Mouse (Mus musculus) liver, embryonic 13.5 days (tissue): ENCODE results near the gene Igsf11. TPM values are rescaled to one million over a fixed set of nuclear protein-coding genes. Genes with fewer than 3 reads are reported as not detected.

Experiments used
- ATAC-seq: fragments of 200-750 bp; cut with Nextera tagmentation; 2 replicates; pipeline ENCODE4 v1.8.0; 2017; ENCODE audit warnings: low read depth, mild to moderate bottlenecking, moderate number of reproducible peaks, moderate library complexity
- DNase-seq: peaks from one replicate; pipeline ENCODE4 v3.0.0; 2022
- H3K27ac ChIP-seq: fragments of 300-500 bp; sonication (generic); 2 replicates; pipeline ENCODE4 v1.5.1; 2015; ENCODE audit warnings: moderate library complexity, mild to moderate bottlenecking, inconsistent platforms
- H3K27me3 ChIP-seq: fragments of 300-500 bp; sonication (generic); 2 replicates; pipeline ENCODE4 v1.6.1; 2015; ENCODE audit warnings: mild to moderate bottlenecking, inconsistent platforms
- H3K36me3 ChIP-seq: fragments of 300-500 bp; sonication (generic); 2 replicates; pipeline ENCODE4 v1.6.1; 2015; ENCODE audit warnings: mild to moderate bottlenecking, inconsistent platforms
- H3K4me1 ChIP-seq: fragments of 300-500 bp; sonication (generic); replicated peaks from 2 replicates; pipeline ENCODE4 v1.6.1; 2015; ENCODE audit warnings: inconsistent platforms
- H3K4me2 ChIP-seq: fragments of 300-500 bp; sonication (generic); 2 replicates; pipeline ENCODE4 v1.6.1; 2015; ENCODE audit warnings: inconsistent platforms, mild to moderate bottlenecking, moderate library complexity
- H3K4me3 ChIP-seq: fragments of 300-500 bp; sonication (generic); replicated peaks from 2 replicates; pipeline ENCODE4 v1.5.1; 2015; ENCODE audit warnings: mild to moderate bottlenecking, inconsistent platforms
- H3K9ac ChIP-seq: fragments of 300-500 bp; sonication (generic); 2 replicates; pipeline ENCODE4 v1.6.1; 2015; ENCODE audit warnings: mild to moderate bottlenecking, inconsistent platforms
- H3K9me3 ChIP-seq: fragments of 300-500 bp; sonication (generic); replicated peaks from 2 replicates; pipeline ENCODE4 v1.6.1; 2016; ENCODE audit warnings: inconsistent platforms
- WGBS: fragments of 180-500 bp; shearing (Covaris S2); methylation state at CpG from one replicate; pipeline ENCODE4 v1.1.7; 2015; ENCODE audit not compliant: insufficient replicate concordance; 5-methylcytosine and 5-hydroxymethylcytosine counted together
- polyA plus RNA-seq: library from polyadenylated mRNA; unstranded; fragments of >200 nt; fragmentation: Nextera tagmentation; extraction: Ambion mirVana; gene quantifications from 2 replicates; pipeline ENCODE4 v1.2.1, GENCODE M21; 2015

Igsf11 gene
- polyA plus RNA-seq, 1 experiment from 2014 or later: 0.13 TPM

- H3K4me2 ChIP-seq: no peak overlapping the region
These were observed 161.3 kb downstream of the Igsf11 start for GRCm38 (mm10) chr16:39053779-39054178.

GRCm38 (mm10) chr16:39056061-39056460 lies 163.6 kb downstream of the Igsf11 start:
- 13% methylated on average over 6 of the region's 6 CpGs for WGBS
- no peaks in the 10 kb centered on the region for H3K4me1 ChIP-seq
- DNase-seq: no peak
- no peak overlapping the region for H3K4me2 ChIP-seq
- H3K36me3 ChIP-seq: no peaks in the 10 kb centered on the region
- H3K9me3 ChIP-seq: no peaks in the 10 kb centered on the region
- H3K27ac ChIP-seq: no peak overlapping the region
- no peak for ATAC-seq
- H3K9ac ChIP-seq: no peak overlapping the region
- H3K27me3 ChIP-seq: no peaks in the 10 kb centered on the region
- H3K4me3 ChIP-seq: no peak overlapping the region

More at GRCm38 (mm10) chr16:39053779-39054178, 161.3 kb downstream of the Igsf11 start:
- Histone ChIP-seq H3K4me1 (no peaks in the 10 kb centered on the region), H3K9me3 (no peaks in the 10 kb centered on the region), H3K27ac (no peak overlapping the region), H3K9ac (no peak overlapping the region), H3K27me3 (no peaks in the 10 kb centered on the region), H3K4me3 (no peak overlapping the region), H3K36me3 (no peaks in the 10 kb centered on the region)
- ATAC-seq (no peak), DNase-seq (no peak)
- 31% methylated on average over 2 of the region's 2 CpGs for WGBS

GRCm38 (mm10) chr16:39056961-39057360 lies 164.5 kb downstream of the Igsf11 start:
- Histone ChIP-seq H3K4me3 (no peak overlapping the region), H3K9ac (no peak overlapping the region), H3K4me1 (no peaks in the 10 kb centered on the region), H3K4me2 (no peak overlapping the region), H3K27ac (no peak overlapping the region), H3K27me3 (no peaks in the 10 kb centered on the region), H3K9me3 (no peaks in the 10 kb centered on the region), H3K36me3 (no peaks in the 10 kb centered on the region)
- 39% methylated on average over 12 of the region's 12 CpGs for WGBS
- ATAC-seq: no peak
- no peak for DNase-seq

GRCm38 (mm10) chr16:39058869-39059268 lies 166.4 kb downstream of the Igsf11 start:
- no peak for ATAC-seq
- Histone ChIP-seq H3K27me3 (no peaks in the 10 kb centered on the region), H3K36me3 (no peaks in the 10 kb centered on the region), H3K4me2 (no peak overlapping the region), H3K27ac (no peak overlapping the region), H3K9ac (no peak overlapping the region), H3K4me3 (no peak overlapping the region), H3K4me1 (no peaks in the 10 kb centered on the region), H3K9me3 (no peaks in the 10 kb centered on the region)
- WGBS: 73% methylated on average over 2 of the region's 2 CpGs
- no peak for DNase-seq

- H3K27me3 ChIP-seq: no peaks in the 10 kb centered on the region
- no peak for ATAC-seq
- no peak overlapping the region for H3K9ac ChIP-seq
- H3K4me2 ChIP-seq: no peak overlapping the region
- H3K4me1 ChIP-seq: no peaks in the 10 kb centered on the region
- no peak for DNase-seq
- WGBS: 23% methylated on average over 5 of the region's 5 CpGs
- no peaks in the 10 kb centered on the region for H3K9me3 ChIP-seq
- no peak overlapping the region for H3K27ac ChIP-seq
- no peak overlapping the region for H3K4me3 ChIP-seq
- H3K36me3 ChIP-seq: no peaks in the 10 kb centered on the region
These were observed 170.1 kb downstream of the Igsf11 start for GRCm38 (mm10) chr16:39062596-39062995.

- no peaks in the 10 kb centered on the region for H3K27me3 ChIP-seq
- H3K27ac ChIP-seq: no peak overlapping the region
- DNase-seq (no peak), ATAC-seq (no peak)
- no peak overlapping the region for H3K9ac ChIP-seq
- H3K4me3 ChIP-seq: no peak overlapping the region
- no peak overlapping the region for H3K4me2 ChIP-seq
- no peaks in the 10 kb centered on the region for H3K36me3 ChIP-seq
- WGBS: 45% methylated on average over 5 of the region's 5 CpGs
- no peaks in the 10 kb centered on the region for H3K9me3 ChIP-seq
- no peaks in the 10 kb centered on the region for H3K4me1 ChIP-seq
These were observed 173.1 kb downstream of the Igsf11 start for GRCm38 (mm10) chr16:39065576-39065975.

GRCm38 (mm10) chr16:39071431-39071830 lies 179.0 kb downstream of the Igsf11 start:
- H3K9ac ChIP-seq: no peak overlapping the region
- no peaks in the 10 kb centered on the region for H3K27me3 ChIP-seq
- no peak for DNase-seq
- H3K9me3 ChIP-seq: no peaks in the 10 kb centered on the region
- WGBS: 44% methylated on average over 3 of the region's 3 CpGs
- H3K4me3 ChIP-seq: no peak overlapping the region
- no peaks in the 10 kb centered on the region for H3K4me1 ChIP-seq
- no peaks in the 10 kb centered on the region for H3K36me3 ChIP-seq
- H3K27ac ChIP-seq: no peak overlapping the region
- no peak overlapping the region for H3K4me2 ChIP-seq
- ATAC-seq: no peak

Other genes with a start within 250 kb of the Igsf11 start
- 1.2 and 1.6 TPM in 2 replicates for gene Arhgap31, start 179.4 kb upstream of the Igsf11 start, polyA plus RNA-seq
- gene B4galt4, start 150.4 kb upstream of the Igsf11 start, polyA plus RNA-seq: 3.6 and 4.1 TPM in 2 replicates
- gene Upk1b, start 92.3 kb upstream of the Igsf11 start, polyA plus RNA-seq: 1.6 and 1.7 TPM in 2 replicates
- gene 4930435E12Rik, start 63.9 kb upstream of the Igsf11 start, polyA plus RNA-seq: not detected in 2 replicates